Comparison of ENCODE assay signal across 22 mouse cellular contexts in the genomic region with DNA sequence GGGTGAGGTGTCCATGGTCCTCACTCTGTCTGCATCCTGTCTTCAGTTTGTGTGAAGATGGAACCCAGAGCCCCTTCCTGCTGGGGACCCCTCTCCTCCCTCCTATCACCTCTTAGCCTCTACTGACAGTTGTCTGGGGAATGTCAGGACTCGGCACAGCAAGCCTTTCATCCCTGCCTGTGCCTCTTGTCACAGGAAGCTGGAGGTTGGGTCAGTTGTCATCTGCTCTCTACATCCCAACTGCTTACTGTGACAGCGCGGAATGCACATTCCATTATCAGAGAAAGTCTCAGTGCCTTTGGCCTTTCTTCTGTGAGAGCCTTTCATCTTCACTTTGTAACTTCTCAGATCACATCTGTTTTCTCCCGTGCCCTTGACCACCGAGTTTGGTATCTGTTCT.
DNase-seq lines count a peak whose midpoint lies in the region; ATAC-seq and TF ChIP-seq lines count a peak whose summit lies in the region.
"Had no signal": no experiment of that assay in that cellular context is flagged by ENCODE, and none has a peak within 500 bp of the region (broad histone marks: within the 10 kb centered on the region; RNA-seq: fewer than 3 reads in every experiment).

No protein-coding gene starts in this region.

- peaks cover 27% of the 10 kb centered on the region for H3K4me1 ChIP-seq in heart, embryonic 16.5 days (ENCODE audit: control insufficient read depth, insufficient read depth, low read length)
- H3K4me1 ChIP-seq in lung, embryonic 14.5 days (ENCODE audit: insufficient read depth) = peaks cover 10% of the 10 kb centered on the region; the same call in 1 of the 2 replicates
- H3K4me1 ChIP-seq in embryonic facial prominence, embryonic 10.5 days = peaks cover 30% of the 10 kb centered on the region
- H3K4me1 ChIP-seq: hindbrain, embryonic 15.5 days had no signal

- 6% methylated on average over 5 of the region's 5 CpGs for WGBS in heart, embryonic 16.5 days
- WGBS in lung, embryonic 14.5 days = 6% methylated on average over 5 of the region's 5 CpGs
- WGBS in embryonic facial prominence, embryonic 10.5 days = 31% methylated on average over 5 of the region's 5 CpGs

- H3K9ac ChIP-seq in heart, embryonic 16.5 days (ENCODE audit: low read length) = no peak overlapping the region
- H3K9ac ChIP-seq in lung, embryonic 14.5 days = no peak overlapping the region
- H3K9ac ChIP-seq: embryonic facial prominence, embryonic 15.5 days; forebrain, postnatal 0 days; hindbrain, embryonic 15.5 days; liver, postnatal 0 days; neural tube, embryonic 13.5 days had no signal

- no peaks in the 10 kb centered on the region for H3K9me3 ChIP-seq in heart, embryonic 16.5 days (replicated peaks; ENCODE audit: control insufficient read depth, low read length)
- H3K9me3 ChIP-seq in lung, embryonic 14.5 days (ENCODE audit: low read depth, low read length) = no peaks in the 10 kb centered on the region
- no peaks in the 10 kb centered on the region for H3K9me3 ChIP-seq in embryonic facial prominence, embryonic 10.5 days
- H3K9me3 ChIP-seq: embryonic facial prominence, embryonic 15.5 days; forebrain, embryonic 10.5 days; hindbrain, embryonic 15.5 days; midbrain, embryonic 10.5 days; neural tube, embryonic 13.5 days had no signal

- no peak for TF ChIP-seq CTCF in lung, embryonic 14.5 days (IDR thresholded peaks at IDR 0.05; ENCODE audit: low read depth)

- peak overlapping the region; percentile 56 for H3K27ac ChIP-seq in heart, embryonic 16.5 days (ENCODE audit: low read length)
- H3K27ac ChIP-seq in lung, embryonic 14.5 days (ENCODE audit: low read depth) = no peak overlapping the region
- no peak overlapping the region for H3K27ac ChIP-seq in embryonic facial prominence, embryonic 10.5 days (replicated peaks)
- H3K27ac ChIP-seq: embryonic facial prominence, embryonic 15.5 days; forebrain, embryonic 10.5 days; hindbrain, embryonic 15.5 days; left cerebral cortex, adult 2 months; midbrain, embryonic 10.5 days; neural tube, embryonic 13.5 days had no signal

- DNase-seq in heart, adult 18-20 months = no peak
- DNase-seq in lung, embryonic 14.5 days = peak; percentile 50
- DNase-seq in lung, postnatal 14 days = no peak
- DNase-seq in embryo, embryonic 10.5 days (ENCODE audit: low spot score) = peak; percentile 62
- peak; percentile 51 for DNase-seq in embryonic facial prominence, embryonic 10.5 days (ENCODE audit: low spot score)
- no peak for DNase-seq in natural killer cell, adult 2 months (ENCODE audit: low spot score in 2 of 2)
- no peak for DNase-seq in urinary bladder, postnatal 14 days (ENCODE audit: low spot score)
- DNase-seq: cerebellum, adult 8-10 months; forebrain, postnatal 0 days; kidney, adult 18-20 months; kidney, postnatal 14 days; layer of hippocampus, adult 9-11 months; liver, postnatal 0 days; lung, postnatal 4 days; thymus, postnatal 4 days had no signal

- no peak overlapping the region for H3K4me3 ChIP-seq in heart, embryonic 16.5 days (ENCODE audit: low read length)
- no peak overlapping the region for H3K4me3 ChIP-seq in lung, embryonic 14.5 days (ENCODE audit: low read depth, low read length)
- H3K4me3 ChIP-seq in embryonic facial prominence, embryonic 10.5 days = no peak overlapping the region
- H3K4me3 ChIP-seq: embryonic facial prominence, embryonic 15.5 days; forebrain, embryonic 10.5 days; hindbrain, embryonic 15.5 days; left cerebral cortex, adult 2 months; midbrain, embryonic 10.5 days; neural tube, embryonic 13.5 days had no signal

- no peaks in the 10 kb centered on the region for H3K36me3 ChIP-seq in heart, embryonic 16.5 days (ENCODE audit: control insufficient read depth, insufficient read depth)
- no peaks in the 10 kb centered on the region for H3K36me3 ChIP-seq in lung, embryonic 14.5 days (ENCODE audit: insufficient read depth)
- no peaks in the 10 kb centered on the region for H3K36me3 ChIP-seq in embryonic facial prominence, embryonic 10.5 days (replicated peaks)
- H3K36me3 ChIP-seq: embryonic facial prominence, embryonic 15.5 days; forebrain, embryonic 10.5 days; hindbrain, embryonic 15.5 days; midbrain, embryonic 10.5 days; neural tube, embryonic 13.5 days had no signal

- H3K4me2 ChIP-seq in heart, embryonic 16.5 days (ENCODE audit: low read depth, low read length) = peak overlapping the region; percentile 5; the same call in 1 of the 2 replicates
- H3K4me2 ChIP-seq in lung, embryonic 14.5 days = no peak overlapping the region
- H3K4me2 ChIP-seq: embryonic facial prominence, embryonic 15.5 days; hindbrain, embryonic 15.5 days; neural tube, embryonic 13.5 days had no signal

- H3K27me3 ChIP-seq in heart, embryonic 16.5 days (ENCODE audit: control insufficient read depth, insufficient read depth, low read length) = no peaks in the 10 kb centered on the region
- H3K27me3 ChIP-seq in lung, embryonic 14.5 days (ENCODE audit: insufficient read depth, low read length) = no peaks in the 10 kb centered on the region
- no peaks in the 10 kb centered on the region for H3K27me3 ChIP-seq in embryonic facial prominence, embryonic 10.5 days (replicated peaks; ENCODE audit: low read depth, poor library complexity, severe bottlenecking)
- H3K27me3 ChIP-seq: embryonic facial prominence, embryonic 15.5 days; hindbrain, embryonic 15.5 days; neural tube, embryonic 13.5 days had no signal

- peak; percentile 71; the same call in 1 of the 2 replicates for ATAC-seq in heart, embryonic 16.5 days (replicated peaks; ENCODE audit: extremely low read depth, insufficient read depth, low FRiP score)
- ATAC-seq in lung, embryonic 14.5 days (ENCODE audit: insufficient read depth) = peak; percentile 71; the same call in 1 of the 2 replicates
- ATAC-seq: forebrain, postnatal 0 days; liver, postnatal 0 days had no signal

Comparison
In these comparisons a context has a peak if more than half of its experiments do, and no peak if none do; other contexts are left out.
1. DNase-seq: peak in lung, embryonic 14.5 days (single experiment), embryo, embryonic 10.5 days (single experiment) and embryonic facial prominence, embryonic 10.5 days (single experiment); none in heart, adult 18-20 months (0 of 2), lung, postnatal 14 days (single experiment), natural killer cell, adult 2 months (0 of 2) and urinary bladder, postnatal 14 days (single experiment).